Mouse (Mus musculus): ENCODE results near the gene Triap1. TPM values are rescaled to one million over a fixed set of nuclear protein-coding genes. Genes with fewer than 3 reads are reported as not detected.
"Not testable (repeated sequence)": the region's sequence is repeated elsewhere in the genome, so short reads cannot be mapped to it uniquely, and the experiment has no call there.

The Triap1 gene
- polyA plus RNA-seq, 1 experiment from 2014 or later, result 45.9 TPM

DNA sequence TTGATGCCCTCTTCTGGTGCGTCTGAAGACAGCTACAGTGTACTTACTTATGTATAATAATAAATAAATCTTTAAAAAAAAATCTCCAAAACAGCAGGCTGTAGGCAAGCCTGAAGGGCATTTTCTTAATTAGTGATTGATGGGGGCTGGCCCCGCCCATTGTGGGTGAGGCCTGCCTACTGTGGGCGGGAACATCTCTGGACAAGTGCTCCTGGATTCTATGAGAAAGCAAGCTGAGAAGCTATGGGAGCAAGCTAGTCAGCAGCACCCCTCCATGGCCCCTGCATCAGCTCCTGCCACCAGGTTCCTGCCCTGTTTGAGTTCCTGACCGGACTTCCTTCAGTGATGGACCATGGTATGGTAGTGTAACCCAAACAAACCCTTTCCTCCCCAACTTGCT lies 23.8 kb downstream of the Triap1 start:
- no peak for ATAC-seq
- no peak overlapping the region for H3K4me2 ChIP-seq
- H3K36me3 ChIP-seq, result no peaks in the 10 kb centered on the region
- H3K27ac ChIP-seq, result no peak overlapping the region
- H3K4me1 ChIP-seq, result no peaks in the 10 kb centered on the region
- H3K27me3 ChIP-seq (replicated peaks), result peaks cover 48% of the 10 kb centered on the region
- 63% methylated on average over 4 of the region's 4 CpGs for WGBS (ENCODE audit: insufficient replicate concordance)
- no peak overlapping the region for H3K9ac ChIP-seq
- H3K9me3 ChIP-seq (replicated peaks), result no peaks in the 10 kb centered on the region
- no peak overlapping the region for H3K4me3 ChIP-seq

DNA sequence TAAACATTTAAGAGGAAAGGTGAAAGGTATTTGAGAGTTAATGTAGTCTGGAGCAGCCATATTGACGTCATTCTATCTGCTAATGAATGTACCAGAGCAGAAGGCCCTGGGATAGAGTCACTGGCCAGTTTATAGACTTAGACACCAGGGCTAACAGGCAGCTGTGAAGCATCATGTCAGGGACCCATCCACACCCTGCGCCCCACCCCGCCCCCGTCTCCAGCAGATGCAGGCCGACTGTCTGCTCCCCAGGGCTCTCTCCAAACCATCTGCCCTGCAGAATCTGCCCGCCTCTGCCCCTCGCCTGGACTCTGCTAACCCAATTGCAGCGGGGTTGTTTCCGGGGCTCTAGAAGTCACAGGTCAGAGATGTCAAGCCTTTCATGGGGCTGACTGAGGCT lies 30.7 kb downstream of the Triap1 start:
- peaks cover 44% of the 10 kb centered on the region for H3K27me3 ChIP-seq (replicated peaks)
- no peak for ATAC-seq
- no peak overlapping the region for H3K9ac ChIP-seq
- WGBS (ENCODE audit: insufficient replicate concordance), result 47% methylated on average over 9 of the region's 9 CpGs
- no peak overlapping the region for H3K4me2 ChIP-seq
- no peaks in the 10 kb centered on the region for H3K9me3 ChIP-seq (replicated peaks)
- H3K4me3 ChIP-seq, result no peak overlapping the region
- no peaks in the 10 kb centered on the region for H3K4me1 ChIP-seq
- no peak overlapping the region for H3K27ac ChIP-seq
- no peaks in the 10 kb centered on the region for H3K36me3 ChIP-seq

DNA sequence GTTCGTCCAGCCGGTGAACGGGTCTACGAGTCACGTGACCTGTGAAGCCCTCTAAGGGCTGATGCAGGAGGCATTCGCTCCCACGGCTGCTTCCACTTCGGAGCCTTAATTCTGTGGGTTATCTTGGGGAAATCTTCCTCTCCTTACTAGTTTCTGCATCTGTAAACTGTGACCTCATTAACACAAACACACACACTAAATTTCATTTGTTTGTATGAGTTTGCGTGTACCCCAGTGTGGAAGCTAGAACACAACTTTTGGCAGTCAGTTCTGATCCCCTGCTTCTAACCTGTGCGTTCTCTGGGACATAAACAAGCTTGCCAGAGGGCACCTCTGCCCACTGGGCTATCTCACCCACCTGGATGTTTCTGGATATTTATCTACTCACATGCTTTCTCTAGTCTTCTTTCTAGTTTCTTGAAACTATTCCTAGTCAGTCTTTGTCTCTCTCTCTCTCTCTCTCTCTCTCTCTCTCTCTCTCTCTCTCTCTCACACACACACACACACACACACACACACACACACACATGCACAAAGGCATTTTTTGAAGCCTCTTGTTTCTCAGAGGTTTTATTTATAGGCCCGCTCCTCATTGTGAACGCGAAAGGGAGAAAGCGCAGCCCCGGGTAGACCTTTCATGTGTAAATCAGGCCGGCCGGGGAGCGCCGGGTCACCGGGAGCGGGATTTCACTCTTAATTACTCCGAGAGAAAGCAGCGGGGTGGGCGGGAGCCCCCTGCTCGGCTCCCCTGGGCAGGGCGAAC lies 32.6 kb downstream of the Triap1 start:
- no peaks in the 10 kb centered on the region for H3K36me3 ChIP-seq
- no peak overlapping the region; the same call in 1 of the 2 replicates for H3K9ac ChIP-seq
- ATAC-seq, result no peak
- H3K4me2 ChIP-seq, result peak overlapping the region; percentile 38; the same call in 1 of the 2 replicates
- peaks cover 44% of the 10 kb centered on the region for H3K27me3 ChIP-seq (replicated peaks)
- no peak overlapping the region for H3K4me3 ChIP-seq
- 17% methylated on average over 26 of the region's 26 CpGs for WGBS (ENCODE audit: insufficient replicate concordance)
- no peaks in the 10 kb centered on the region for H3K4me1 ChIP-seq
- no peaks in the 10 kb centered on the region for H3K9me3 ChIP-seq (replicated peaks)
- H3K27ac ChIP-seq, result no peak overlapping the region

- H3K27me3 ChIP-seq (replicated peaks), result peaks cover 44% of the 10 kb centered on the region
- 22% methylated on average over 11 of the region's 11 CpGs for WGBS (ENCODE audit: insufficient replicate concordance)
- H3K9ac ChIP-seq, result no peak overlapping the region; the same call in 1 of the 2 replicates
Measured at GRCm38 (mm10) chr5:115374204-115374820, 33.3 kb downstream of the Triap1 start.

DNA sequence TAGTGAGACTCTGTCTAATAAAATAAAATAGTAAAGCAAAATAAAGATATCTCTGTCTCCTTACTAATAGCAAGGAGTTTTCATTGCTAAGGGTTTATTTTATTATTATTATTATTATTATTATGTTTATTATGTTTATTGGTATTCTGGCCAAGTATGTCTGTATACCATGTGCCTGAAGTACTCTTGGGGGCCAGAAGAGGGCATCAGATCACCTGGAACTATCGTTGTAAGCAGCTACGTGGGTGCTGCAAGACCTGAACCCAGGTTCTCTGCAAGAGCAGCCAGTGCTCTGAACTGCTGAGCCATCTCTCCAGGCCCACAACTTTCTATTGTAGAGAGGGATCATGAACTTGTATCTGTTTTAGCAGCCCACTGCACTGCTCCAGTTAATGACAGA lies 34.4 kb downstream of the Triap1 start:
- Histone ChIP-seq H3K36me3 (no peaks in the 10 kb centered on the region), H3K9ac (no peak overlapping the region), H3K27ac (no peak overlapping the region), H3K4me2 (no peak overlapping the region), H3K4me1 (no peaks in the 10 kb centered on the region), H3K27me3 (replicated peaks) (peaks cover 43% of the 10 kb centered on the region), H3K4me3 (no peak overlapping the region), H3K9me3 (replicated peaks) (no peaks in the 10 kb centered on the region)
- 57% methylated on average over 2 of the region's 2 CpGs for WGBS (ENCODE audit: insufficient replicate concordance)
- no peak for ATAC-seq

More at GRCm38 (mm10) chr5:115374204-115374820, 33.3 kb downstream of the Triap1 start:
- Histone ChIP-seq H3K4me1 (no peaks in the 10 kb centered on the region), H3K4me2 (peak overlapping the region; percentile 38; the same call in 1 of the 2 replicates), H3K9me3 (replicated peaks) (no peaks in the 10 kb centered on the region), H3K36me3 (no peaks in the 10 kb centered on the region), H3K4me3 (no peak overlapping the region), H3K27ac (no peak overlapping the region)
- ATAC-seq, result no peak

DNA sequence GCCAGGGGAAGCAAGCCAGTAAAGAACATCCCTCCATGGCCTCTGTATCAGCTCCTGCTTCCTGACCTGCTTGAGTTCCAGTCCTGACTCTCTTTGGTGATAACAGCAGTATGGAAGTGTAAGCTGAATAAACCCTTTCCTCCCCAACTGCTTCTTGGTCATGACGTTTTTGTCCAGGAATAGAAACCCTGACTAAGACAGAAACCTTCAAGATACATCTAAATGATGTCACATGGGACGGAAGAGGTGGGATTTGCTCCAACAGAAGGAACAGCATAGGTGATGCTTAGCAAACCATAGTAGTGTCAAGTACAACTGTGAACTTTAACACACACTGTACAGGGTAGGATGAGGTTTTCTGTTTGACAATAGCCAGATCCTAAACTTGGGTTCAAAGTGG lies 37.9 kb downstream of the Triap1 start:
- not testable (repeated sequence) for H3K4me1 ChIP-seq; H3K9ac ChIP-seq; H3K4me2 ChIP-seq; H3K9me3 ChIP-seq (replicated peaks); ATAC-seq; H3K27ac ChIP-seq; H3K36me3 ChIP-seq; H3K4me3 ChIP-seq
- 45% methylated on average over 2 of the region's 2 CpGs for WGBS (ENCODE audit: insufficient replicate concordance)
- peaks cover 12% of the 10 kb centered on the region for H3K27me3 ChIP-seq (replicated peaks)

DNA sequence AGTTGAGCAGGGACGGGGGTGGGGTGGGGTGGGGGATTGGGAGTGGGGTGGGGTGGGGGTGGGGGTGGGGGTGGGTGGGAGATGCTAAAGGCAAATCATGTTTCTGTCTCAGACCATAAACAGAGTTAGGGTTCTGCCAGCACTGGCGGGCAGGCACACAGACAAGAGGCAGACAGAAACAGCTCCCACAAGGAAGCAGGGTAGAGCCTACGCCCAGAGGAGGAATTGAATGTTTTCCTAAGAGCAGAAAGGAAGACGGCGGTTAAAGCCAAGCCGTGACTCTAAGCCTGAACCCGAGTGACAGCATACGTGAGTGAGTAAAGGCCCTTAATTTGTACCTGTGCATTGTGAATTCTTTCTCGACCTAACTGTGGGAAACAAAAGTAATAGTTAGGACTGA lies 50.9 kb downstream of the Triap1 start:
- no peak overlapping the region for H3K27ac ChIP-seq
- 37% methylated on average over 9 of the region's 9 CpGs for whole genome bisulfite sequencing (ENCODE audit: insufficient replicate concordance)
- H3K27me3 ChIP-seq (replicated peaks), result peaks cover 64% of the 10 kb centered on the region
- H3K9ac ChIP-seq, result no peak overlapping the region
- no peaks in the 10 kb centered on the region for H3K9me3 ChIP-seq (replicated peaks)
- ATAC-seq, result no peak
- no peaks in the 10 kb centered on the region for H3K36me3 ChIP-seq
- H3K4me1 ChIP-seq, result no peaks in the 10 kb centered on the region
- no peak overlapping the region for H3K4me2 ChIP-seq
- no peak overlapping the region for H3K4me3 ChIP-seq

GRCm38 (mm10) chr5:115392969-115393368 lies 51.9 kb downstream of the Triap1 start:
- no peak overlapping the region for H3K4me2 ChIP-seq
- no peak overlapping the region for H3K9ac ChIP-seq
- ATAC-seq, result no peak
- H3K27me3 ChIP-seq (replicated peaks), result peaks cover 74% of the 10 kb centered on the region
- H3K36me3 ChIP-seq, result no peaks in the 10 kb centered on the region
- no peaks in the 10 kb centered on the region for H3K9me3 ChIP-seq (replicated peaks)
- H3K4me3 ChIP-seq, result no peak overlapping the region
- no peaks in the 10 kb centered on the region for H3K4me1 ChIP-seq
- WGBS (ENCODE audit: insufficient replicate concordance), result 50% methylated on average over 1 of the region's 1 CpGs
- no peak overlapping the region for H3K27ac ChIP-seq

Other genes with a start within 250 kb of the Triap1 start
- gene Gm10401, start 242.9 kb upstream of the Triap1 start, polyA plus RNA-seq (2016; fragmentation: Nextera tagmentation; extraction: Ambion mirVana), result 12.2 and 15.1 TPM in 2 replicates
- 43.9 and 51.1 TPM in 2 replicates for gene Acads, start 221.9 kb upstream of the Triap1 start, polyA plus RNA-seq (2016; fragmentation: Nextera tagmentation; extraction: Ambion mirVana)
- 16.1 and 17.6 TPM in 2 replicates for gene Unc119b, start 206.2 kb upstream of the Triap1 start, polyA plus RNA-seq (2016; fragmentation: Nextera tagmentation; extraction: Ambion mirVana)
- 46.8 and 49.2 TPM in 2 replicates for gene Mlec, start 183.0 kb upstream of the Triap1 start, polyA plus RNA-seq (2016; fragmentation: Nextera tagmentation; extraction: Ambion mirVana)
- 0.20 and 0.36 TPM in 2 replicates for gene Cabp1, start 146.8 kb upstream of the Triap1 start, polyA plus RNA-seq (2016; fragmentation: Nextera tagmentation; extraction: Ambion mirVana)
- 140 and 143 TPM in 2 replicates for gene Pop5, start 105.4 kb upstream of the Triap1 start, polyA plus RNA-seq (2016; fragmentation: Nextera tagmentation; extraction: Ambion mirVana)
- 166 and 172 TPM in 2 replicates for gene Rnf10, start 68.3 kb upstream of the Triap1 start, polyA plus RNA-seq (2016; fragmentation: Nextera tagmentation; extraction: Ambion mirVana)
- gene Coq5, start 61.6 kb upstream of the Triap1 start, polyA plus RNA-seq (2016; fragmentation: Nextera tagmentation; extraction: Ambion mirVana), result 43.3 and 46.2 TPM in 2 replicates
- gene Dynll1, start 40.2 kb upstream of the Triap1 start, polyA plus RNA-seq (2016; fragmentation: Nextera tagmentation; extraction: Ambion mirVana), result 825 and 857 TPM in 2 replicates
- gene Srsf9, start 14.0 kb upstream of the Triap1 start, polyA plus RNA-seq (2016; fragmentation: Nextera tagmentation; extraction: Ambion mirVana), result 195 and 200 TPM in 2 replicates
- gene Gatc, start within 50 bp of the Triap1 start, polyA plus RNA-seq (2016; fragmentation: Nextera tagmentation; extraction: Ambion mirVana), result 20.6 and 21.2 TPM in 2 replicates
- gene Cox6a1, start 7.8 kb downstream of the Triap1 start, polyA plus RNA-seq (2016; fragmentation: Nextera tagmentation; extraction: Ambion mirVana), result 783 and 814 TPM in 2 replicates
- 2.5 and 2.7 TPM in 2 replicates for gene Msi1, start 88.4 kb downstream of the Triap1 start, polyA plus RNA-seq (2016; fragmentation: Nextera tagmentation; extraction: Ambion mirVana)
- gene Pla2g1b, start 125.0 kb downstream of the Triap1 start, polyA plus RNA-seq (2016; fragmentation: Nextera tagmentation; extraction: Ambion mirVana), result 0.42 and 0.69 TPM in 2 replicates
- 6.3 and 7.5 TPM in 2 replicates for gene Sirt4, start 143.5 kb downstream of the Triap1 start, polyA plus RNA-seq (2016; fragmentation: Nextera tagmentation; extraction: Ambion mirVana)
- gene Pxn, start 165.5 kb downstream of the Triap1 start, polyA plus RNA-seq (2016; fragmentation: Nextera tagmentation; extraction: Ambion mirVana), result 17.4 and 20.1 TPM in 2 replicates
- 1,698 and 1,725 TPM in 2 replicates for gene Rplp0, start 218.2 kb downstream of the Triap1 start, polyA plus RNA-seq (2016; fragmentation: Nextera tagmentation; extraction: Ambion mirVana)
- gene Gcn1l1, start 224.0 kb downstream of the Triap1 start, polyA plus RNA-seq (2016; fragmentation: Nextera tagmentation; extraction: Ambion mirVana), result 36.7 and 38.0 TPM in 2 replicates